ENCODE assay signal across 8 mouse cellular contexts in the genomic region with DNA sequence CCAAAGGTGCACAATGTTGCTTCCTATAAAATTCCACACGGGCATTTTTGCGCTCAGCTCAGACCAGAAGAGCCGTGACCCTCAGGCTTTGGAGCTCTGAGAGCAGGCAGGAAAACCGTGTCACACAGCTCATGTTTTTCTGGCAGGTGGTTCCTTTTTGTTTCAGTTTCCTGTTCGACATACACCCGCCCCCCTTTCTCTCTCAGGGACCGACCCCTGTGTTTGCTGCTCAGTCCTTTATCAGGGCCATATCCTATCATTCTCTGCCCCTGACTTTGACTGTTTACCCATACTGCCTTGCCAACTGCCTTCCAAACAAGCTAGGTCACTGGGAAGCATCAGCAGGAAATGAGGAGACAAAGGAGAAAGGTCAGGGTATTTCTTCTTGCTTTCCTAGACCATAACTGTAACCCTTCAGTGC.
A peak's percentile ranks its signal among the peaks of the same experiment; 100 is the strongest.
DNase-seq lines count a peak whose midpoint lies in the region; ATAC-seq and TF ChIP-seq lines count a peak whose summit lies in the region.
"Had no signal": no experiment of that assay in that cellular context is flagged by ENCODE, and none has a peak within 500 bp of the region (broad histone marks: within the 10 kb centered on the region; RNA-seq: fewer than 3 reads in every experiment).

No protein-coding gene starts in this region.

- peaks cover 9% of the 10 kb centered on the region for H3K4me1 ChIP-seq in embryonic facial prominence, embryonic 10.5 days
- H3K4me1 ChIP-seq in heart, postnatal 0 days (ENCODE audit: control insufficient read depth, insufficient read depth): no peaks in the 10 kb centered on the region
- peaks cover 15% of the 10 kb centered on the region for H3K4me1 ChIP-seq in liver, embryonic 11.5 days (replicated peaks; ENCODE audit: control insufficient read depth, insufficient read depth, low read length)
- H3K4me1 ChIP-seq: embryonic facial prominence, embryonic 13.5 days had no signal

- no peak for DNase-seq in embryonic facial prominence, embryonic 10.5 days (ENCODE audit: low spot score)
- peak; percentile 33 for DNase-seq in heart, postnatal 0 days (ENCODE audit: low spot score)
- no peak for DNase-seq in liver, embryonic 11.5 days (ENCODE audit: low spot score)
- DNase-seq in thymus, adult 18-20 months: peak; percentile 16 to 48
- no peak for DNase-seq in cerebellum, adult 8-10 months
- no peak for DNase-seq in adrenal gland, postnatal 4 days (ENCODE audit: low spot score in 2 of 2)
- no peak for DNase-seq in right cerebral cortex, postnatal 10 days (ENCODE audit: low spot score in 2 of 2)

- H3K4me2 ChIP-seq in heart, postnatal 0 days (ENCODE audit: low read depth, low read length): 0 out of 2 replicates have a peak overlapping the region, but pooled peaks have one; percentile 13
- H3K4me2 ChIP-seq in liver, embryonic 11.5 days: peak overlapping the region; percentile 39
- H3K4me2 ChIP-seq: embryonic facial prominence, embryonic 13.5 days had no signal

- peak; percentile 71 for ATAC-seq in heart, postnatal 0 days (ENCODE audit: insufficient read depth, low read depth)
- ATAC-seq in liver, embryonic 11.5 days (replicated peaks; ENCODE audit: low FRiP score): 0 out of 2 replicates have a peak, but pooled peaks have one; percentile 32

- H3K27ac ChIP-seq in embryonic facial prominence, embryonic 10.5 days (replicated peaks): 0 out of 2 replicates have a peak overlapping the region, but pooled peaks have one; percentile 5
- peak overlapping the region; percentile 65 for H3K27ac ChIP-seq in heart, postnatal 0 days (ENCODE audit: low read depth)
- H3K27ac ChIP-seq in liver, embryonic 11.5 days (ENCODE audit: low read depth, low read length): no peak overlapping the region
- H3K27ac ChIP-seq: embryonic facial prominence, embryonic 13.5 days had no signal

- H3K9ac ChIP-seq in heart, postnatal 0 days (replicated peaks; ENCODE audit: low read depth, low read length): no peak overlapping the region
- H3K9ac ChIP-seq in liver, embryonic 11.5 days (ENCODE audit: low read depth, low read length): no peak overlapping the region
- H3K9ac ChIP-seq: embryonic facial prominence, embryonic 13.5 days had no signal

- H3K27me3 ChIP-seq in embryonic facial prominence, embryonic 10.5 days (replicated peaks; ENCODE audit: low read depth, poor library complexity, severe bottlenecking): no peaks in the 10 kb centered on the region
- no peaks in the 10 kb centered on the region for H3K27me3 ChIP-seq in heart, postnatal 0 days (ENCODE audit: control insufficient read depth, insufficient read depth, low read length)
- H3K27me3 ChIP-seq in liver, embryonic 11.5 days (replicated peaks; ENCODE audit: control insufficient read depth, insufficient read depth, low read length): no peaks in the 10 kb centered on the region
- H3K27me3 ChIP-seq: embryonic facial prominence, embryonic 13.5 days had no signal

- TF ChIP-seq EP300 in heart, postnatal 0 days (IDR thresholded peaks at IDR 0.05; ENCODE audit: low read depth): no peak

- no peaks in the 10 kb centered on the region for H3K9me3 ChIP-seq in embryonic facial prominence, embryonic 10.5 days
- H3K9me3 ChIP-seq in heart, postnatal 0 days (replicated peaks; ENCODE audit: control insufficient read depth, low read length): no peaks in the 10 kb centered on the region
- H3K9me3 ChIP-seq in liver, embryonic 11.5 days (ENCODE audit: control insufficient read depth, low read length): no peaks in the 10 kb centered on the region
- H3K9me3 ChIP-seq: embryonic facial prominence, embryonic 13.5 days had no signal

- no peak for TF ChIP-seq CTCF in heart, postnatal 0 days (IDR thresholded peaks at IDR 0.05; ENCODE audit: low read depth)

- 63% methylated on average over 7 of the region's 7 CpGs for WGBS in embryonic facial prominence, embryonic 10.5 days
- 46% methylated on average over 7 of the region's 7 CpGs for WGBS in heart, postnatal 0 days
- WGBS in liver, embryonic 11.5 days: 39% methylated on average over 7 of the region's 7 CpGs

- no peaks in the 10 kb centered on the region for H3K36me3 ChIP-seq in embryonic facial prominence, embryonic 10.5 days (replicated peaks)
- H3K36me3 ChIP-seq in heart, postnatal 0 days (replicated peaks; ENCODE audit: control insufficient read depth, insufficient read depth, low read length): no peaks in the 10 kb centered on the region
- H3K36me3 ChIP-seq in liver, embryonic 11.5 days (ENCODE audit: control insufficient read depth, insufficient read depth, low read length): no peaks in the 10 kb centered on the region
- H3K36me3 ChIP-seq: embryonic facial prominence, embryonic 13.5 days had no signal

- no peak overlapping the region for H3K4me3 ChIP-seq in embryonic facial prominence, embryonic 10.5 days
- H3K4me3 ChIP-seq in heart, postnatal 0 days (ENCODE audit: low read depth, low read length): no peak overlapping the region
- H3K4me3 ChIP-seq in liver, embryonic 11.5 days (ENCODE audit: low read depth, low read length): no peak overlapping the region
- H3K4me3 ChIP-seq: embryonic facial prominence, embryonic 13.5 days had no signal

Comparison
In these comparisons a context has a peak if more than half of its experiments do, and no peak if none do; other contexts are left out.
1. DNase-seq: peak in heart, postnatal 0 days (single experiment) and thymus, adult 18-20 months (2 of 2); none in embryonic facial prominence, embryonic 10.5 days (single experiment), liver, embryonic 11.5 days (single experiment), cerebellum, adult 8-10 months (single experiment), adrenal gland, postnatal 4 days (0 of 2) and right cerebral cortex, postnatal 10 days (0 of 2).